Mouse (Mus musculus) hindbrain, embryonic 12.5 days (tissue): ENCODE results near the gene Alk. TPM values are rescaled to one million over a fixed set of nuclear protein-coding genes. Genes with fewer than 3 reads are reported as not detected.

ENCODE experiments used
- ATAC-seq: fragments of 200-750 bp; cut with Nextera tagmentation; 2 replicates; pipeline ENCODE4 v1.8.0; 2017; ENCODE audit warnings: moderate TSS enrichment; ENCODE audit not compliant: low FRiP score
- H3K27ac ChIP-seq: fragments of 300-500 bp; sonication (generic); 2 replicates; pipeline ENCODE4 v1.5.1; 2016; ENCODE audit warnings: mild to moderate bottlenecking
- H3K27me3 ChIP-seq: fragments of 300-500 bp; sonication (generic); 2 replicates; pipeline ENCODE4 v1.6.1; 2016; ENCODE audit warnings: mild to moderate bottlenecking
- H3K36me3 ChIP-seq: fragments of 300-500 bp; sonication (generic); 2 replicates; pipeline ENCODE4 v1.6.1; 2016; ENCODE audit warnings: mild to moderate bottlenecking
- H3K4me1 ChIP-seq: fragments of 300-500 bp; sonication (generic); 2 replicates; pipeline ENCODE4 v1.6.1; 2016
- H3K4me2 ChIP-seq: fragments of 300-500 bp; sonication (generic); replicated peaks from 2 replicates; pipeline ENCODE4 v1.6.1; 2016; ENCODE audit warnings: mild to moderate bottlenecking
- H3K4me3 ChIP-seq: fragments of 300-500 bp; sonication (generic); 2 replicates; pipeline ENCODE4 v1.5.1; 2016; ENCODE audit warnings: mild to moderate bottlenecking
- H3K9ac ChIP-seq: fragments of 300-500 bp; sonication (generic); 2 replicates; pipeline ENCODE4 v1.6.1; 2016; ENCODE audit warnings: mild to moderate bottlenecking, moderate library complexity
- H3K9me3 ChIP-seq: fragments of 300-500 bp; sonication (generic); replicated peaks from 2 replicates; pipeline ENCODE4 v1.6.1; 2016; ENCODE audit warnings: mild to moderate bottlenecking
- WGBS: fragments of 180-500 bp; shearing (Covaris S2); methylation state at CpG from one replicate; pipeline ENCODE4 v1.1.7; 2016; 5-methylcytosine and 5-hydroxymethylcytosine counted together
- polyA plus RNA-seq: library from polyadenylated mRNA; unstranded; fragments of >200 nt; fragmentation: Nextera tagmentation; extraction: Ambion mirVana; gene quantifications from 2 replicates; pipeline ENCODE4 v1.2.1, GENCODE M21; 2016

The Alk gene
- polyA plus RNA-seq, 1 experiment from 2014 or later: 2.2 TPM

- Histone ChIP-seq H3K4me3 (no peak overlapping the region), H3K36me3 (no peaks in the 10 kb centered on the region), H3K9ac (no peak overlapping the region), H3K4me1 (peaks cover 7% of the 10 kb centered on the region; the same call in 1 of the 2 replicates), H3K9me3 (no peaks in the 10 kb centered on the region), H3K27ac (no peak overlapping the region), H3K27me3 (no peaks in the 10 kb centered on the region), H3K4me2 (no peak overlapping the region)
- ATAC-seq: no peak
- 83% methylated on average over 5 of the region's 5 CpGs for WGBS
Observed at GRCm38 (mm10) chr17:71865437-71865836, 739.0 kb downstream of the Alk start.

DNA sequence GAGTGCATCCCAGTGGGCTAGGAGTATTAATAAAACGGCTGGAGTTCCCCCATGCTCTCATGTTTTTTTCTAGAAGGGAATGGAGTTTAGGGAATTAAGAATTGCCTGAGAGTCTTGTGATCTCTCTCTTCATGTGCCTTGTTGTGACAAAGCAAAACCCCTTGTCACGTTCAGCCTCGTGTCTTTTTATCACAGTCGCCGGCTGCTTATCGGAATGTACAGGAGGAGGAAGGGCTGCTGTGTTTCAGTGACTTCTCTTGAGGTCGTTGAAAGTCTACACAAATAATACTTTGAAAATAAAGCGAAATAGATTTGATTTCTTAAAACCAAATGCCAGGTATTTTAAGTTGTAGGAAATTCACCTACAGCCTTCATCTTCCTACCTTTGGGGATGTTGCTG, 740.4 kb downstream of the Alk start:
- H3K9ac ChIP-seq: no peak overlapping the region
- no peak for ATAC-seq
- H3K9me3 ChIP-seq: no peaks in the 10 kb centered on the region
- H3K27ac ChIP-seq: no peak overlapping the region
- H3K36me3 ChIP-seq: peaks cover 4% of the 10 kb centered on the region; the same call in 1 of the 2 replicates
- WGBS: 94% methylated on average over 8 of the region's 8 CpGs
- H3K4me2 ChIP-seq: no peak overlapping the region
- H3K4me3 ChIP-seq: no peak overlapping the region
- H3K4me1 ChIP-seq: peaks cover 3% of the 10 kb centered on the region; the same call in 1 of the 2 replicates
- H3K27me3 ChIP-seq: no peaks in the 10 kb centered on the region

- H3K4me3 ChIP-seq: no peak overlapping the region
- H3K27ac ChIP-seq: no peak overlapping the region
- no peaks in the 10 kb centered on the region for H3K4me1 ChIP-seq
- no peaks in the 10 kb centered on the region for H3K9me3 ChIP-seq
- no peak for ATAC-seq
- peaks cover 4% of the 10 kb centered on the region; the same call in 1 of the 2 replicates for H3K36me3 ChIP-seq
- no peaks in the 10 kb centered on the region for H3K27me3 ChIP-seq
- WGBS: 83% methylated on average over 4 of the region's 4 CpGs
- H3K9ac ChIP-seq: no peak overlapping the region
- H3K4me2 ChIP-seq: no peak overlapping the region
Observed at GRCm38 (mm10) chr17:71862895-71863294, 741.5 kb downstream of the Alk start.

DNA sequence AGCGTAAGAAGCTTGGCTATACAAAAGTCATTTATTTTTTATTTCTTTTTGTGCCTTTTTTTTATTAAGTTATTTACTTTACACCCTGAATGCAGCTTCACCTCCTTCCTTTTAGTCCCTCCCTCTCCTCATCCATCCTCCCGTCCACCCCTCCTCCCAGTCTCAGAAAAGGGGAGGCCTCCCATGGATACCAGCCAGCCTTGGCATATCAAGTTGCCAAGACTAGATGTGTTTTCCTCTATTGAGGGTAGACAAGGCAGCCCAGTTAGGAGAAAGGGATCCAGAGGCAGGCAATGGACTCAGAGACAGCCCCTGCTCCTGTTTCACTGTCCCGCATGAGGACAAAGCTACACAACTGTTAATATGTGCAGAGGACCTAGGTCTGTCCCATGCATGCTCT, 742.2 kb downstream of the Alk start:
- H3K27me3 ChIP-seq: no peaks in the 10 kb centered on the region
- H3K4me2 ChIP-seq: no peak overlapping the region
- peaks cover 4% of the 10 kb centered on the region; the same call in 1 of the 2 replicates for H3K36me3 ChIP-seq
- no peak overlapping the region for H3K9ac ChIP-seq
- H3K27ac ChIP-seq: no peak overlapping the region
- no peaks in the 10 kb centered on the region for H3K4me1 ChIP-seq
- no peak for ATAC-seq
- WGBS: 89% methylated on average over 3 of the region's 3 CpGs
- H3K4me3 ChIP-seq: no peak overlapping the region
- no peaks in the 10 kb centered on the region for H3K9me3 ChIP-seq

DNA sequence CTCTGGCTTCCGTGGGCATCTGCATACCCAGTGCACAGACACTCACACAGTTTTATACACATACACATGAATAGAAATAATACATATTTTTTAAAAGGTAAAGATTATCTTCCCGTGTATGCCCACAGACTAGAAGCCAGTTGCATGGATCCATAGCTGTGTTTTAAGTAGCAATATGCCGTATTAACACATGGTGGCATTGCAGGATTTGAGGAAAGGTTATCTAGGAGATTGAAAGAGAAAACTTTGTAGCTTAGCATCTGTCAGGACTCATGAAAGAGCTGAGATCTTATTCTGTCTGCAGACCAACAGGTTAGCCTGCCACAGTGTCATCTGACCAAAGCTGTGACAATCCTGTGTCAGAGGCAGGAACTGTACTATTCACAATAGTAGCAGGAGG, 772.5 kb downstream of the Alk start:
- no peak overlapping the region for H3K9ac ChIP-seq
- H3K4me2 ChIP-seq: no peak overlapping the region
- H3K27me3 ChIP-seq: no peaks in the 10 kb centered on the region
- H3K27ac ChIP-seq: no peak overlapping the region
- ATAC-seq: no peak
- no peak overlapping the region for H3K4me3 ChIP-seq
- peaks cover 14% of the 10 kb centered on the region; the same call in 1 of the 2 replicates for H3K36me3 ChIP-seq
- no peaks in the 10 kb centered on the region for H3K9me3 ChIP-seq
- WGBS: 89% methylated on average over 3 of the region's 3 CpGs
- no peaks in the 10 kb centered on the region for H3K4me1 ChIP-seq

DNA sequence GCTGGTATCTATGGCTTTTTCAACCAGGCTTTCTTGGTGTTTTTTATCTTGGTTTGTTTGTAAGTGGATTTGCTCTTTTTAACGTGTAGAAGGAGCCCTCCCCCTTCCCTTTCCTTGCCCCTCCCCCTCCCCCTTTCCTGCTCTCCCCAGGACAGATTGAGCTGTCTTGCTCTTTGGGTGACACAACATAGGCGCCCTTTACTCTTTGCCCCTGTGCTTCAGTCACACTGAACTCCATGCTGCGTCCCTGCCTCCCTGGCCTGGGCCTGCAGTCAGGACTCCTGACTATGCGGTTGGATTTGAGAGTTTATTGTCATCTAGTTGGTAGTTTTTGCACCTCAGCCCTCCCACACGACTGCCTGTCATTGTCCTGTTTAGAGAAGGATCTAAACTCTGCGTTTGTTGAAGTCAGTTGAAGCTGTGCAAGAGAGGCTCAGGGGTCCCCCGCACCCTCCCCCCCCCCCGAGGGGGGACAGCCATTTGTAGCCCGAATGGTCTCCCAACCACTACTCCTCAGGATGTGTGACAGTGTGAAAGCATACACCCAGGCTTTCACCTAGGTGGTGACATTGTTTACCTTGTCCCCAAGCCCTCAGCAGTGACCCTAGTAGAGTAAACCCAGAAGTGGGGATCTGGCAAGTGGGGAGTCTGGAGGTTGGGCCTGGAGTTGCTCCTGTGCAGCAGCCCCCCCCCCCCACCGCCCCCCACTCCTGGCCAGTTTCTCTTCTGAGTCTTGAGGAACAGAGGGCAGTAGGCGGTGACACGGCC, 775.6 kb downstream of the Alk start:
- Histone ChIP-seq H3K36me3 (peaks cover 24% of the 10 kb centered on the region; the same call in 1 of the 2 replicates), H3K4me2 (no peak overlapping the region), H3K27ac (no peak overlapping the region), H3K27me3 (no peaks in the 10 kb centered on the region), H3K4me1 (no peaks in the 10 kb centered on the region), H3K4me3 (no peak overlapping the region), H3K9ac (no peak overlapping the region), H3K9me3 (no peaks in the 10 kb centered on the region)
- WGBS: 69% methylated on average over 12 of the region's 12 CpGs
- no peak; the same call in 1 of the 2 replicates for ATAC-seq

GRCm38 (mm10) chr17:71827627-71828026, 776.8 kb downstream of the Alk start:
- ATAC-seq: no peak
- 71% methylated on average over 8 of the region's 8 CpGs for whole genome bisulfite sequencing

GRCm38 (mm10) chr17:71826603-71827002, 777.8 kb downstream of the Alk start:
- 81% methylated on average over 3 of the region's 3 CpGs for WGBS
- H3K4me3 ChIP-seq: no peak overlapping the region
- ATAC-seq: no peak
- H3K9ac ChIP-seq: no peak overlapping the region
- H3K27ac ChIP-seq: no peak overlapping the region
- H3K27me3 ChIP-seq: no peaks in the 10 kb centered on the region
- no peak overlapping the region for H3K4me2 ChIP-seq
- H3K9me3 ChIP-seq: no peaks in the 10 kb centered on the region
- H3K4me1 ChIP-seq: no peaks in the 10 kb centered on the region
- H3K36me3 ChIP-seq: peaks cover 24% of the 10 kb centered on the region; the same call in 1 of the 2 replicates

More at GRCm38 (mm10) chr17:71827627-71828026, 776.8 kb downstream of the Alk start:
- peaks cover 24% of the 10 kb centered on the region; the same call in 1 of the 2 replicates for H3K36me3 ChIP-seq
- no peak overlapping the region for H3K27ac ChIP-seq
- no peak overlapping the region for H3K9ac ChIP-seq
- no peaks in the 10 kb centered on the region for H3K27me3 ChIP-seq
- no peak overlapping the region for H3K4me2 ChIP-seq
- H3K4me1 ChIP-seq: no peaks in the 10 kb centered on the region
- no peak overlapping the region for H3K4me3 ChIP-seq
- no peaks in the 10 kb centered on the region for H3K9me3 ChIP-seq

DNA sequence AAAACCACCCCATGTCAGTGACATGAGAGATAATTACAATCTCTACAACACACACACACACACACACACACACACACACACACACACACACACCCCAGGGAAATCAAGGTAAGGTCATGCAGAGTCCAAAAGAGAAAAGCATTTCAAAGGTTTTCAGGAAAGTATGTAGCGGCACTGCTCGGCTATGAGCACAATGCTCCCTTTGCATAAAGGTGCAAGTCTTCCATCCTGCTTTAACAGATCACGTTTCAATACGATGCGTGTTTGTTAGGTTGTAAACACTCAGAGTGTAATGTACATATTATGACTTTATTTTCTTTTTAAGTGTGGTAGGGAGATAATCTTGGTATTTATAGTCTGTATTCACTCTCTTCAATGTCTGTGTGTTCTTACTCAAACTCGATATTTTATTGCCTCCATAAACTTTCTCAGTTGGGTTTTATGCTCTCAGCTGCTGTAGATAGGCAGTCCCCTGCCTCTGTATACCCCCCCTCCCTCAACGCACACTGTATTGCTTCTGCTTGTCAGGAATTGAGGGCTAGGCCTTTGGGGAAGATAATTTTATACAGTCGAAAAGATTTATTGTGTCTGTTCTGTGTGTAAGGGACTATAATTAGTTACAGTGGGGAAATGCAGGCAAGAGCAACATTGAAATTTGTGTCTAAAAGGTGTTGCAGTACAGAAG, 780.7 kb downstream of the Alk start:
- H3K4me1 ChIP-seq: no peaks in the 10 kb centered on the region
- no peak overlapping the region for H3K27ac ChIP-seq

More for the DNA sequence above, 780.7 kb downstream of the Alk start:
- no peaks in the 10 kb centered on the region for H3K27me3 ChIP-seq
- H3K36me3 ChIP-seq: peaks cover 19% of the 10 kb centered on the region; the same call in 1 of the 2 replicates
- 89% methylated on average over 8 of the region's 8 CpGs for WGBS
- 0 out of 2 replicates have a peak, but pooled peaks cover 5% of the 10 kb centered on the region for H3K9me3 ChIP-seq
- no peak for ATAC-seq
- H3K4me3 ChIP-seq: no peak overlapping the region
- no peak overlapping the region for H3K9ac ChIP-seq
- no peak overlapping the region for H3K4me2 ChIP-seq

Other genes starting within 250 kb of the Alk start
- gene Ypel5, start 231.8 kb upstream of the Alk start, polyA plus RNA-seq: 80.7 and 88.9 TPM in 2 replicates